Mouse (Mus musculus) ES-Bruce4 (cell line): ENCODE results near the gene B230307C23Rik.

Experiments used
- CTCF ChIP-seq: IDR thresholded peaks from one replicate; pipeline ENCODE4 v1.8.1; 2011; ENCODE audit warnings: low read depth, low read length
- POLR2A ChIP-seq: IDR thresholded peaks from one replicate; pipeline ENCODE4 v1.8.1; 2011; ENCODE audit warnings: low read length; ENCODE audit not compliant: insufficient read depth

GRCm38 (mm10) chr16:97953300-97953699 is 43.8 kb upstream of the B230307C23Rik start:
- TF ChIP-seq CTCF (no peak), POLR2A (no peak)
